In genomic region chr1:34961633-34962507, GRCm38 (mm10) we compare ENCODE assay signal across 14 mouse cellular contexts.
DNase-seq lines count a peak whose midpoint lies in the region; ATAC-seq and TF ChIP-seq lines count a peak whose summit lies in the region.
"Had no signal": no experiment of that assay in that cellular context is flagged by ENCODE, and none has a peak within 500 bp of the region (broad histone marks: within the 10 kb centered on the region; RNA-seq: fewer than 3 reads in every experiment).

No protein-coding gene starts in this region.

- in situ Hi-C loops in ES-E14 (cut with MboI; ENCODE audit: low sequenced_read_pairs in 2 of 2, unreplicated experiment in 2 of 2), result no loop called here

- no peak overlapping the region for H3K9ac ChIP-seq in hindbrain, embryonic 11.5 days (ENCODE audit: low read depth, low read length)
- no peak overlapping the region for H3K9ac ChIP-seq in ES-E14 (ENCODE audit: insufficient read depth, low read depth, low read length, poor library complexity, severe bottlenecking)
- H3K9ac ChIP-seq in midbrain, embryonic 15.5 days, result no peak overlapping the region
- H3K9ac ChIP-seq: limb, embryonic 15.5 days had no signal

- no peak overlapping the region for H3K27ac ChIP-seq in hindbrain, embryonic 11.5 days (ENCODE audit: low read depth, low read length)
- no peak overlapping the region for H3K27ac ChIP-seq in hindbrain, embryonic 10.5 days
- H3K27ac ChIP-seq in ES-E14 (ENCODE audit: insufficient read depth, low read depth, low read length, poor library complexity, severe bottlenecking), result no peak overlapping the region
- peak overlapping the region; percentile 49 for H3K27ac ChIP-seq in midbrain, embryonic 15.5 days
- H3K27ac ChIP-seq: heart, adult 2 months; limb, embryonic 15.5 days had no signal

- 78% methylated on average over 19 of the region's 19 CpGs for WGBS in hindbrain, embryonic 11.5 days
- 82% methylated on average over 19 of the region's 19 CpGs for WGBS in hindbrain, embryonic 10.5 days
- 62% methylated on average over 19 of the region's 19 CpGs for WGBS in midbrain, embryonic 15.5 days

- TF ChIP-seq POLR2A in brain, embryonic 14.5 days (IDR thresholded peaks at IDR 0.05; ENCODE audit: borderline replicate concordance, extremely low read depth, insufficient read depth, insufficient read length, poor library complexity, severe bottlenecking), result no peak

- no peaks in the 10 kb centered on the region for H3K27me3 ChIP-seq in hindbrain, embryonic 11.5 days (ENCODE audit: control insufficient read depth, insufficient read depth, low read length)
- H3K27me3 ChIP-seq in hindbrain, embryonic 10.5 days (ENCODE audit: insufficient read depth, poor library complexity, severe bottlenecking), result no peaks in the 10 kb centered on the region
- no peaks in the 10 kb centered on the region for H3K27me3 ChIP-seq in midbrain, embryonic 15.5 days (replicated peaks)
- H3K27me3 ChIP-seq: limb, embryonic 15.5 days had no signal

- TF ChIP-seq CTCF in brain, embryonic 14.5 days (IDR thresholded peaks at IDR 0.05; ENCODE audit: borderline replicate concordance, extremely low read depth, insufficient read depth, insufficient read length), result no peak

- no peak overlapping the region for H3K4me2 ChIP-seq in hindbrain, embryonic 11.5 days (replicated peaks; ENCODE audit: low read depth, low read length)
- H3K4me2 ChIP-seq in midbrain, embryonic 15.5 days, result no peak overlapping the region
- H3K4me2 ChIP-seq: limb, embryonic 15.5 days had no signal

- H3K36me3 ChIP-seq in hindbrain, embryonic 11.5 days (ENCODE audit: control insufficient read depth, insufficient read depth, low read length), result no peaks in the 10 kb centered on the region
- H3K36me3 ChIP-seq in hindbrain, embryonic 10.5 days, result no peaks in the 10 kb centered on the region
- no peaks in the 10 kb centered on the region for H3K36me3 ChIP-seq in ES-E14 (ENCODE audit: control insufficient read depth, insufficient read depth, low read length, poor library complexity, severe bottlenecking)
- H3K36me3 ChIP-seq in midbrain, embryonic 15.5 days (replicated peaks), result no peaks in the 10 kb centered on the region
- H3K36me3 ChIP-seq: limb, embryonic 15.5 days had no signal

- no peaks in the 10 kb centered on the region for H3K9me3 ChIP-seq in hindbrain, embryonic 11.5 days (ENCODE audit: control insufficient read depth, low read length)
- peaks cover 9% of the 10 kb centered on the region; the same call in 1 of the 2 replicates for H3K9me3 ChIP-seq in hindbrain, embryonic 10.5 days
- no peaks in the 10 kb centered on the region for H3K9me3 ChIP-seq in ES-E14 (ENCODE audit: control insufficient read depth, insufficient read depth, low read depth, low read length)
- no peaks in the 10 kb centered on the region for H3K9me3 ChIP-seq in midbrain, embryonic 15.5 days
- H3K9me3 ChIP-seq: limb, embryonic 15.5 days had no signal

- no peaks in the 10 kb centered on the region for H3K4me1 ChIP-seq in hindbrain, embryonic 11.5 days (replicated peaks; ENCODE audit: control insufficient read depth, insufficient read depth, low read length)
- no peaks in the 10 kb centered on the region for H3K4me1 ChIP-seq in hindbrain, embryonic 10.5 days (replicated peaks)
- no peaks in the 10 kb centered on the region for H3K4me1 ChIP-seq in ES-E14 (ENCODE audit: control insufficient read depth in 2 of 2, insufficient read depth in 2 of 2, low read length in 2 of 2, poor library complexity in 1 of 2)
- 0 out of 2 replicates have a peak, but pooled peaks cover 6% of the 10 kb centered on the region for H3K4me1 ChIP-seq in midbrain, embryonic 15.5 days
- H3K4me1 ChIP-seq: limb, embryonic 15.5 days had no signal

- DNase-seq in hindbrain, embryonic 11.5 days (ENCODE audit: low spot score), result peak; percentile 7
- no peak for DNase-seq in hindbrain, embryonic 10.5 days (ENCODE audit: low spot score)
- peak; percentile 16 for DNase-seq in ES-E14 (ENCODE audit: low read depth, low spot score)
- peak; percentile 69 for DNase-seq in brain, embryonic 14.5 days (ENCODE audit: low read depth)
- no peak for DNase-seq in kidney, postnatal 4 days
- DNase-seq in frontal cortex, postnatal 25 days (ENCODE audit: low spot score in 2 of 2), result no peak
- DNase-seq: adrenal gland, postnatal 14 days; heart, adult 2 months; heart, postnatal 14 days; kidney, adult 2 months; lung, adult 2 months had no signal

- no peak for ATAC-seq in hindbrain, embryonic 11.5 days (ENCODE audit: low FRiP score)
- ATAC-seq in midbrain, embryonic 15.5 days (replicated peaks), result peak; percentile 83

- no peak overlapping the region for H3K4me3 ChIP-seq in hindbrain, embryonic 11.5 days (ENCODE audit: low read depth, low read length)
- H3K4me3 ChIP-seq in hindbrain, embryonic 10.5 days, result no peak overlapping the region
- no peak overlapping the region for H3K4me3 ChIP-seq in ES-E14 (ENCODE audit: insufficient read depth in 1 of 2, low read depth in 1 of 2, low read length in 2 of 2, poor library complexity in 1 of 2, severe bottlenecking in 1 of 2)
- no peak overlapping the region for H3K4me3 ChIP-seq in midbrain, embryonic 15.5 days
- H3K4me3 ChIP-seq: erythroblast, embryonic 14.5 days; heart, adult 2 months; limb, embryonic 15.5 days had no signal

TF ChIP-seq in ES-E14, 5 proteins besides CTCF, POLR2A, EP300 and RAD21:
- TF ChIP-seq CHD2 (IDR thresholded peaks at IDR 0.05; ENCODE audit: low read depth, low read length) (no peak), ZC3H11A (IDR thresholded peaks at IDR 0.05; ENCODE audit: borderline replicate concordance, low read depth, low read length) (no peak), MAFK (IDR thresholded peaks at IDR 0.05; ENCODE audit: insufficient read depth, low read depth, low read length) (no peak), ZNF384 (IDR thresholded peaks at IDR 0.05; ENCODE audit: low read depth, low read length) (no peak), HCFC1 (IDR thresholded peaks at IDR 0.05; ENCODE audit: borderline replicate concordance, insufficient read depth, low read length) (no peak)

Comparison
In these comparisons a context has a peak if more than half of its experiments do, and no peak if none do; other contexts are left out.
1. DNase-seq: peak in hindbrain, embryonic 11.5 days (single experiment), ES-E14 (single experiment) and brain, embryonic 14.5 days (single experiment); none in hindbrain, embryonic 10.5 days (single experiment), kidney, postnatal 4 days (0 of 2) and frontal cortex, postnatal 25 days (0 of 2).